Mouse (Mus musculus) adrenal gland, adult 2 months (tissue): ENCODE data around the gene Olfr1121. TPM values are rescaled to one million over a fixed set of nuclear protein-coding genes. Genes with fewer than 3 reads are reported as not detected.
"Not testable (repeated sequence)": the region's sequence is repeated elsewhere in the genome, so short reads cannot be mapped to it uniquely, and the experiment has no call there.

Experiments used
- DNase-seq: peaks from one replicate; pipeline ENCODE4 v3.0.0; 2021
- long read RNA-seq: library from polyadenylated mRNA; stranded (forward); transcript quantifications from one replicate; pipeline ENCODE4 v2.0.0, GENCODE M21; 2021
- polyA plus RNA-seq: library from polyadenylated mRNA; depleted of rRNA; stranded (reverse); fragments of >200 nt; gene quantifications from 2 replicates; pipeline ENCODE4 v1.2.3, GENCODE M21; 2012; rRNA removed
- total RNA-seq, 2 experiments: library from RNA; stranded (reverse); gene quantifications; 2 replicates each; pipeline ENCODE4 v1.2.3; 2021

The Olfr1121 gene
- total RNA-seq: not detected
- polyA plus RNA-seq: not detected in 2 replicates
- long read RNA-seq: 0 reads

- DNase-seq: no peak
Measured at GRCm38 (mm10) chr2:87369595-87369994, at the start of gene Olfr1121. TSS of gene Olfr1121 (plus strand) at chr2:87369895.

- no peak for DNase-seq
Measured at GRCm38 (mm10) chr2:87354515-87354914, 15.2 kb upstream of the Olfr1121 start, which contains the start of gene Olfr1120. TSS of gene Olfr1120 (plus strand) at chr2:87354815.

GRCm38 (mm10) chr2:87360121-87360520 is 9.6 kb upstream of the Olfr1121 start:
- not testable (repeated sequence) for DNase-seq

GRCm38 (mm10) chr2:87371726-87372125 is 2.0 kb downstream of the Olfr1121 start:
- no peak for DNase-seq

- no peak for DNase-seq
Measured at GRCm38 (mm10) chr2:87383935-87384334, 14.2 kb downstream of the Olfr1121 start.

- no peak for DNase-seq
Measured at GRCm38 (mm10) chr2:87385549-87385948, 15.9 kb downstream of the Olfr1121 start, which contains the start of gene Olfr1122. TSS of gene Olfr1122 (plus strand) at chr2:87385849.

- not testable (repeated sequence) for DNase-seq
Measured at GRCm38 (mm10) chr2:87393605-87394004, 23.9 kb downstream of the Olfr1121 start.

GRCm38 (mm10) chr2:87394686-87395085 is 25.0 kb downstream of the Olfr1121 start:
- DNase-seq: not testable (repeated sequence)

DNA sequence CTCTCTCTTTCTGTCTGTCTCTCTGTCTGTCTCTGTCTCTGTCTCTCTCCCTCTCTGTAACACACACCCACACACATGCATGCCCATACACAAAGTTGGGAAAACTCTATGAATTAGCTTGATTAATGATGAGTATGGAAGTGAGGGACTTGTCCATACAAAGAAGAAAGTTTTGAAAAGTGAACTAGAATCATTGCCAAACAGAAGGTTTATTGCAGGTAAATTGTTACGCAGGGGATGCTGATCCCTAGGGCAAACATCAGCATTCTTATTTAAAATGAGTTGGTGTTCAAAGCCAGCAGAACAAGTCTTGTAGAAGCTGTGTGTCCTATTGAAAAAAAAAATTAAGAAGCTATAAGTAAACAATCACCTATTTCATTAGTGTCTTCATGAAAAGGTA is 46.6 kb downstream of the Olfr1121 start, which contains the start of gene Olfr1123:
Olfr1123 (plus strand) TSS at position 301 of the 400 bp plus-strand sequence.
- no peak for DNase-seq

Other genes with a start within 250 kb of the Olfr1121 start
- not detected for gene Olfr1110, start 229.6 kb upstream of the Olfr1121 start, total RNA-seq
- gene Olfr1110, start 229.6 kb upstream of the Olfr1121 start, polyA plus RNA-seq: not detected in 2 replicates
- not detected for gene Olfr1111, start 217.3 kb upstream of the Olfr1121 start, total RNA-seq
- gene Olfr1111, start 217.3 kb upstream of the Olfr1121 start, polyA plus RNA-seq: not detected in 2 replicates
- not detected for gene Olfr1112, start 182.1 kb upstream of the Olfr1121 start, total RNA-seq
- not detected in 2 replicates for gene Olfr1112, start 182.1 kb upstream of the Olfr1121 start, polyA plus RNA-seq
- gene Olfr1113, start 160.9 kb upstream of the Olfr1121 start, total RNA-seq: not detected
- not detected in 2 replicates for gene Olfr1113, start 160.9 kb upstream of the Olfr1121 start, polyA plus RNA-seq
- gene Olfr1115, start 121.9 kb upstream of the Olfr1121 start, total RNA-seq: not detected
- not detected in 2 replicates for gene Olfr1115, start 121.9 kb upstream of the Olfr1121 start, polyA plus RNA-seq
- gene Olfr1116, start 102.4 kb upstream of the Olfr1121 start, total RNA-seq: not detected
- gene Olfr1116, start 102.4 kb upstream of the Olfr1121 start, polyA plus RNA-seq: not detected in 2 replicates
- not detected for gene Olfr1118, start 62.3 kb upstream of the Olfr1121 start, total RNA-seq
- not detected in 2 replicates for gene Olfr1118, start 62.3 kb upstream of the Olfr1121 start, polyA plus RNA-seq
- not detected for gene Olfr1120, start 15.1 kb upstream of the Olfr1121 start, total RNA-seq
- not detected in 2 replicates for gene Olfr1120, start 15.1 kb upstream of the Olfr1121 start, polyA plus RNA-seq
- not detected for gene Olfr1122, start 16.0 kb downstream of the Olfr1121 start, total RNA-seq
- gene Olfr1122, start 16.0 kb downstream of the Olfr1121 start, polyA plus RNA-seq: not detected in 2 replicates
- not detected for gene Olfr1123, start 46.7 kb downstream of the Olfr1121 start, total RNA-seq
- not detected in 2 replicates for gene Olfr1123, start 46.7 kb downstream of the Olfr1121 start, polyA plus RNA-seq
- not detected for gene Olfr1124, start 60.4 kb downstream of the Olfr1121 start, total RNA-seq
- not detected in 2 replicates for gene Olfr1124, start 60.4 kb downstream of the Olfr1121 start, polyA plus RNA-seq
- not detected for gene Olfr1126, start 84.1 kb downstream of the Olfr1121 start, total RNA-seq
- not detected in 2 replicates for gene Olfr1126, start 84.1 kb downstream of the Olfr1121 start, polyA plus RNA-seq
- not detected for gene Pramel7, start 127.2 kb downstream of the Olfr1121 start, total RNA-seq
- gene Pramel7, start 127.2 kb downstream of the Olfr1121 start, polyA plus RNA-seq: not detected in 2 replicates
- gene Pramel6, start 136.7 kb downstream of the Olfr1121 start, total RNA-seq: not detected
- gene Pramel6, start 136.7 kb downstream of the Olfr1121 start, polyA plus RNA-seq: not detected in 2 replicates
- gene Olfr153, start 161.9 kb downstream of the Olfr1121 start, total RNA-seq: not detected
- gene Olfr153, start 161.9 kb downstream of the Olfr1121 start, polyA plus RNA-seq: not detected in 2 replicates
- not detected for gene Olfr1128, start 175.6 kb downstream of the Olfr1121 start, total RNA-seq
- not detected in 2 replicates for gene Olfr1128, start 175.6 kb downstream of the Olfr1121 start, polyA plus RNA-seq
- gene Olfr1129, start 204.0 kb downstream of the Olfr1121 start, total RNA-seq: not detected
- not detected in 2 replicates for gene Olfr1129, start 204.0 kb downstream of the Olfr1121 start, polyA plus RNA-seq
- not detected for gene Olfr1130, start 236.3 kb downstream of the Olfr1121 start, total RNA-seq
- gene Olfr1130, start 236.3 kb downstream of the Olfr1121 start, polyA plus RNA-seq: not detected in 2 replicates